Mouse (Mus musculus) hindbrain, embryonic 13.5 days (tissue): ENCODE measurements around the gene Boc. TPM values are rescaled to one million over a fixed set of nuclear protein-coding genes. Genes with fewer than 3 reads are reported as not detected.
A peak's percentile ranks its signal among the peaks of the same experiment; 100 is the strongest.

Experiments
- ATAC-seq: fragments of 200-750 bp; cut with Nextera tagmentation; 2 replicates; pipeline ENCODE4 v1.8.0; 2017; ENCODE audit warnings: moderate TSS enrichment; ENCODE audit not compliant: low FRiP score
- H3K27ac ChIP-seq: fragments of 300-500 bp; sonication (generic); 2 replicates; pipeline ENCODE4 v1.5.1; 2015; ENCODE audit warnings: inconsistent platforms, mild to moderate bottlenecking, moderate library complexity
- H3K27me3 ChIP-seq: fragments of 300-500 bp; sonication (generic); 2 replicates; pipeline ENCODE4 v1.6.1; 2015; ENCODE audit warnings: mild to moderate bottlenecking, inconsistent platforms
- H3K36me3 ChIP-seq: fragments of 300-500 bp; sonication (generic); 2 replicates; pipeline ENCODE4 v1.6.1; 2015; ENCODE audit warnings: mild to moderate bottlenecking, inconsistent platforms
- H3K4me1 ChIP-seq: fragments of 300-500 bp; sonication (generic); replicated peaks from 2 replicates; pipeline ENCODE4 v1.6.1; 2015; ENCODE audit warnings: inconsistent platforms
- H3K4me2 ChIP-seq: fragments of 300-500 bp; sonication (generic); 2 replicates; pipeline ENCODE4 v1.6.1; 2015; ENCODE audit warnings: inconsistent platforms, mild to moderate bottlenecking, moderate library complexity
- H3K4me3 ChIP-seq: fragments of 300-500 bp; sonication (generic); 2 replicates; pipeline ENCODE4 v1.5.1; 2015; ENCODE audit warnings: mild to moderate bottlenecking, inconsistent platforms
- H3K9ac ChIP-seq: fragments of 300-500 bp; sonication (generic); 2 replicates; pipeline ENCODE4 v1.6.1; 2015; ENCODE audit warnings: mild to moderate bottlenecking, inconsistent platforms
- H3K9me3 ChIP-seq: fragments of 300-500 bp; sonication (generic); 2 replicates; pipeline ENCODE4 v1.6.1; 2016; ENCODE audit warnings: inconsistent platforms
- WGBS: fragments of 180-500 bp; shearing (Covaris S2); methylation state at CpG from one replicate; pipeline ENCODE4 v1.1.7; 2015; 5-methylcytosine and 5-hydroxymethylcytosine counted together
- polyA plus RNA-seq: library from polyadenylated mRNA; unstranded; fragments of >200 nt; fragmentation: Nextera tagmentation; extraction: Ambion mirVana; gene quantifications from 2 replicates; pipeline ENCODE4 v1.2.1, GENCODE M21; 2015

Boc gene
- polyA plus RNA-seq, 1 experiment from 2014 or later, result 17.2 TPM

- Histone ChIP-seq H3K36me3 (no peaks in the 10 kb centered on the region), H3K4me1 (peaks cover 75% of the 10 kb centered on the region), H3K4me2 (peak overlapping the region; percentile 20), H3K9me3 (no peaks in the 10 kb centered on the region), H3K9ac (peak overlapping the region; percentile 55; the same call in 1 of the 2 replicates), H3K27ac (peak overlapping the region; percentile 79), H3K4me3 (no peak overlapping the region), H3K27me3 (no peaks in the 10 kb centered on the region)
- WGBS, result 40% methylated on average over 7 of the region's 7 CpGs
- ATAC-seq, result no peak
Observed at GRCm38 (mm10) chr16:44549867-44550679, 8.6 kb downstream of the Boc start.

DNA sequence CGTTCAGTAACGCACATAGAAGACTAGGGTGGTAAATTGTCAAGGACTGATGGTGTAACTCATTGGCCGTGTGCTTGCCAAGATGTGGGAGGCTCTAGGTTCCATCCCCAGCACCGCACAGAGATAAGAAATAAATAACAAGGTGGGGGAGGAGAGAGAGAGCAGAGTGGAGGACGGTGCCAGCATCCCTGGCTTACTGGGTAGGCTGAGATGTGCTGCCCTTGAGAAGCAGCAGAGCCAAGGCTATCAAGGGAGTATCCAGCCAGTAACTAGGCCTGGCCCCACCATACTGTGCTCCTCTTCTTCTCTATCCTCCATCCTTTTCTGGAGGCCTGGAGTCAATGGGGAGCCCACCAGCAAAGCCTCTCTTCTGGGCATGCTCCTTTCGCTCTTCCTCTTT, 9.3 kb downstream of the Boc start:
- H3K4me3 ChIP-seq, result no peak overlapping the region
- 79% methylated on average over 6 of the region's 6 CpGs for WGBS
- H3K4me2 ChIP-seq, result no peak overlapping the region
- H3K9me3 ChIP-seq, result no peaks in the 10 kb centered on the region
- H3K9ac ChIP-seq, result no peak overlapping the region
- H3K4me1 ChIP-seq, result peaks cover 77% of the 10 kb centered on the region
- no peaks in the 10 kb centered on the region for H3K36me3 ChIP-seq
- no peak for ATAC-seq
- no peaks in the 10 kb centered on the region for H3K27me3 ChIP-seq
- peak overlapping the region; percentile 42; the same call in 1 of the 2 replicates for H3K27ac ChIP-seq

GRCm38 (mm10) chr16:44547976-44548375, 10.7 kb downstream of the Boc start:
- Histone ChIP-seq H3K27me3 (no peaks in the 10 kb centered on the region), H3K4me3 (no peak overlapping the region), H3K9ac (no peak overlapping the region), H3K36me3 (no peaks in the 10 kb centered on the region), H3K4me1 (peaks cover 82% of the 10 kb centered on the region), H3K9me3 (no peaks in the 10 kb centered on the region), H3K27ac (no peak overlapping the region), H3K4me2 (no peak overlapping the region)
- WGBS, result 76% methylated on average over 1 of the region's 1 CpGs
- ATAC-seq, result no peak

- Histone ChIP-seq H3K4me3 (no peak overlapping the region), H3K4me2 (0 out of 2 replicates have a peak overlapping the region, but pooled peaks have one; percentile 8), H3K36me3 (no peaks in the 10 kb centered on the region), H3K27ac (no peak overlapping the region), H3K27me3 (no peaks in the 10 kb centered on the region), H3K9me3 (no peaks in the 10 kb centered on the region), H3K4me1 (peaks cover 82% of the 10 kb centered on the region), H3K9ac (no peak overlapping the region)
- 70% methylated on average over 8 of the region's 8 CpGs for WGBS
- no peak for ATAC-seq
Observed at GRCm38 (mm10) chr16:44546831-44547230, 11.9 kb downstream of the Boc start.

GRCm38 (mm10) chr16:44545939-44546338, 12.8 kb downstream of the Boc start:
- Histone ChIP-seq H3K4me1 (peaks cover 83% of the 10 kb centered on the region), H3K36me3 (no peaks in the 10 kb centered on the region), H3K9me3 (no peaks in the 10 kb centered on the region), H3K4me2 (0 out of 2 replicates have a peak overlapping the region, but pooled peaks have one; percentile 20), H3K27me3 (no peaks in the 10 kb centered on the region), H3K4me3 (no peak overlapping the region), H3K27ac (no peak overlapping the region), H3K9ac (no peak overlapping the region)
- no peak for ATAC-seq
- WGBS, result 72% methylated on average over 2 of the region's 2 CpGs

GRCm38 (mm10) chr16:44545153-44545552, 13.5 kb downstream of the Boc start:
- Histone ChIP-seq H3K4me1 (peaks cover 80% of the 10 kb centered on the region), H3K9me3 (no peaks in the 10 kb centered on the region), H3K36me3 (no peaks in the 10 kb centered on the region), H3K4me3 (no peak overlapping the region), H3K4me2 (peak overlapping the region; percentile 20), H3K27me3 (no peaks in the 10 kb centered on the region), H3K27ac (peak overlapping the region; percentile 46), H3K9ac (0 out of 2 replicates have a peak overlapping the region, but pooled peaks have one; percentile 20)
- 27% methylated on average over 7 of the region's 7 CpGs for WGBS
- no peak for ATAC-seq

DNA sequence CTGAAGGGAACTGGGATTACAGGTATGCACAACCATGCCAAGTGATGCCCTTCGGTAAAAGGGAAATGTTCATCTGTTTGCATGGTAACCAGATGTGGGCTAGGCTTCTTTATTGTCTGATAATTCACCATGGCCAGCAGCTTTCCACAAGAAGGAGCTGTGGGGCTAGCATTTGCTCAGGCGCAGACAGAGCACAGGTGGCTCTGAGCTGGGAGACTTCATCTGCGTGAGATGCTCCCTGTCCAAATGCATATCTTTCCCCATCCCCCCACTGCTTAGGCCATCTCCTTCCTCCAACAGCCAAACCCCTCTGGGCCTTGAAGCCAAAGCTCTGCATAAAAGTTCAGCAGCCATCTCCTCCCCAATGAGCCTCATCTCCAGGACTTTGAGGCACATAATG, 15.6 kb downstream of the Boc start:
- H3K9me3 ChIP-seq, result no peaks in the 10 kb centered on the region
- H3K4me2 ChIP-seq, result peak overlapping the region; percentile 26; the same call in 1 of the 2 replicates
- peak overlapping the region; percentile 66 for H3K27ac ChIP-seq
- no peak overlapping the region for H3K4me3 ChIP-seq
- H3K36me3 ChIP-seq, result no peaks in the 10 kb centered on the region
- no peak overlapping the region; the same call in 1 of the 2 replicates for H3K9ac ChIP-seq
- H3K27me3 ChIP-seq, result no peaks in the 10 kb centered on the region
- H3K4me1 ChIP-seq, result peaks cover 80% of the 10 kb centered on the region
- no peak for ATAC-seq
- 25% methylated on average over 3 of the region's 3 CpGs for WGBS

DNA sequence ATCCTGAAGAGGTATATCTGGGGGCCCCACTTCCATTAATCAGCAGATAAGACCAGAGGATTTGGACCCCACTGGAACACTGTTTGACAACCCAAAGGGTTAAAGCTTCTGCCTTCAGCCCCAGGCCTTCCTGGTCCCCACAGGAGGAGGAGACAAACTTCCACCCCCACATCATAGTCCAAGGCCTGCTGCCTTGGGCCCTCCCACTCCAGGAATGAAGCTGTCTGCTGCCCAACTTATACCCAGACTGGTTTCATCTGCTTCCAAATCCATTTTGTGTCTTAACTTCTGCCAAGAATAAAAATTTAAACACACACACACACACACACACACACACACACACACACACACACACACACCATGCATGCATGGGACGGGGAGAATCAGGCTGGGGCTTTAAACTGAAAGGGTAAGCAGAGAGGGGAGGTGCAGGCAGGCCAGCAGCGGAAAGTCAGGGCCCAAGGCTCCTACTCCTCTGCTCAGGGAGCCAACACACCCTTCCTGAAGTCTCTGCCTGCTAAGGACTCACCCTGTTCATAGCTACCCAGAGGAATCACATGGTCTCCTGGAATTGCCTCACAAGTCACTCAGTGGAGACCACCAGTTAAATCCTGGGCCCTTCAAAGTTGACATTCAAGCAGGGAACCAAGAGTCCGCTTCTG, 16.5 kb downstream of the Boc start:
- no peaks in the 10 kb centered on the region for H3K36me3 ChIP-seq
- no peak overlapping the region for H3K4me3 ChIP-seq
- no peaks in the 10 kb centered on the region for H3K9me3 ChIP-seq
- H3K27ac ChIP-seq, result peak overlapping the region; percentile 66
- no peaks in the 10 kb centered on the region for H3K27me3 ChIP-seq
- H3K4me1 ChIP-seq, result peaks cover 81% of the 10 kb centered on the region
- H3K9ac ChIP-seq, result peak overlapping the region; percentile 15; the same call in 1 of the 2 replicates
- 53% methylated on average over 3 of the region's 3 CpGs for WGBS
- no peak overlapping the region for H3K4me2 ChIP-seq
- no peak for ATAC-seq

DNA sequence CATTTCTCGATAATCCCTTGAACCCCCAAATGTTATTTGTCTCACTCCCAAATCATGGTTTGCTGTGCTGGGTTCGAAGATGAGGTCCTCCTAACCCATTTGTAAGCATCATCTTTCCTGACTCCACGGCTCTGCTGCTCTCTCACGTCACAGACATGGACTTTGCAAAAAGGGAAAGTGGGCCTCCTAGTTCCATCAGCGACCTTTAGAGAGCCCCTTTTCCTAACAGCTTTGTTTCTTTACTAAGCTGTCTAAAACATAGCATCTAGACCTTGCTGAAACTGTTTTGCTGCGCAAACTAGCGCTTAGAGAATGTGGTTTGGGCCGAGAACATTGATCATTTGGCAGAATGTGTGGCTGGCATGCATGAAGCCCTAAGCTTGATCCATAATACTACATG, 19.1 kb downstream of the Boc start:
- Histone ChIP-seq H3K36me3 (no peaks in the 10 kb centered on the region), H3K9ac (no peak overlapping the region), H3K9me3 (no peaks in the 10 kb centered on the region), H3K27ac (no peak overlapping the region; the same call in 1 of the 2 replicates), H3K4me3 (no peak overlapping the region), H3K4me2 (no peak overlapping the region), H3K4me1 (peaks cover 76% of the 10 kb centered on the region), H3K27me3 (no peaks in the 10 kb centered on the region)
- no peak for ATAC-seq
- 68% methylated on average over 8 of the region's 8 CpGs for WGBS

- no peak overlapping the region for H3K9ac ChIP-seq
- WGBS, result 41% methylated on average over 16 of the region's 16 CpGs
- no peaks in the 10 kb centered on the region for H3K9me3 ChIP-seq
- H3K4me3 ChIP-seq, result no peak overlapping the region
- H3K27ac ChIP-seq, result peak overlapping the region; percentile 72
- no peaks in the 10 kb centered on the region for H3K27me3 ChIP-seq
- ATAC-seq, result no peak; the same call in 1 of the 2 replicates
- H3K4me1 ChIP-seq, result peaks cover 77% of the 10 kb centered on the region
- no peaks in the 10 kb centered on the region for H3K36me3 ChIP-seq
- H3K4me2 ChIP-seq, result peak overlapping the region; percentile 8; the same call in 1 of the 2 replicates
Observed at GRCm38 (mm10) chr16:44538401-44539395, 20.0 kb downstream of the Boc start.

- no peaks in the 10 kb centered on the region for H3K27me3 ChIP-seq
- ATAC-seq, result no peak
- H3K36me3 ChIP-seq, result no peaks in the 10 kb centered on the region
- H3K4me2 ChIP-seq, result peak overlapping the region; percentile 25
- 27% methylated on average over 7 of the region's 7 CpGs for WGBS
- H3K27ac ChIP-seq, result peak overlapping the region; percentile 49; the same call in 1 of the 2 replicates
- peaks cover 79% of the 10 kb centered on the region for H3K4me1 ChIP-seq
- H3K4me3 ChIP-seq, result no peak overlapping the region
- no peaks in the 10 kb centered on the region for H3K9me3 ChIP-seq
- no peak overlapping the region; the same call in 1 of the 2 replicates for H3K9ac ChIP-seq
Observed at GRCm38 (mm10) chr16:44534122-44534521, 24.6 kb downstream of the Boc start.
